Mouse (Mus musculus) liver, postnatal 0 days (tissue): Measurements from ENCODE around the gene Uox. TPM values are rescaled to one million over a fixed set of nuclear protein-coding genes. Genes with fewer than 3 reads are reported as not detected.

ENCODE experiments used
- ATAC-seq: fragments of 200-750 bp; cut with Nextera tagmentation; 2 replicates; pipeline ENCODE4 v1.8.0; 2017; ENCODE audit warnings: mild to moderate bottlenecking, moderate library complexity
- DNase-seq: peaks from one replicate; pipeline ENCODE4 v3.0.0-alpha.2; 2016
- H3K27ac ChIP-seq: fragments of 300-500 bp; sonication (generic); 2 replicates; pipeline ENCODE4 v1.5.1; 2014; ENCODE audit warnings: antibody characterized with exemption, moderate library complexity, mild to moderate bottlenecking, low read depth
- H3K27me3 ChIP-seq: fragments of 300-500 bp; sonication (generic); 2 replicates; pipeline ENCODE4 v1.6.1; 2014; ENCODE audit warnings: low read length, control low read depth, mixed read lengths; ENCODE audit not compliant: insufficient read depth
- H3K36me3 ChIP-seq: fragments of 300-500 bp; sonication (generic); replicated peaks from 2 replicates; pipeline ENCODE4 v1.6.1; 2014; ENCODE audit warnings: mild to moderate bottlenecking, control low read depth, low read length, moderate library complexity, mixed read lengths; ENCODE audit not compliant: insufficient read depth
- H3K4me1 ChIP-seq: fragments of 300-500 bp; sonication (generic); 2 replicates; pipeline ENCODE4 v1.6.1; 2014; ENCODE audit warnings: antibody characterized with exemption, mild to moderate bottlenecking, control low read depth; ENCODE audit not compliant: insufficient read depth
- H3K4me2 ChIP-seq: fragments of 300-500 bp; sonication (generic); 2 replicates; pipeline ENCODE4 v1.6.1; 2014; ENCODE audit warnings: low read depth, mild to moderate bottlenecking, low read length, moderate library complexity, mixed read lengths
- H3K4me3 ChIP-seq: fragments of 300-500 bp; sonication (generic); 2 replicates; pipeline ENCODE4 v1.5.1; 2014; ENCODE audit warnings: low read depth, low read length
- H3K9ac ChIP-seq: fragments of 300-500 bp; sonication (generic); replicated peaks from 2 replicates; pipeline ENCODE4 v1.6.1; 2014; ENCODE audit warnings: mild to moderate bottlenecking, moderate library complexity
- H3K9me3 ChIP-seq: fragments of 300-500 bp; sonication (generic); 2 replicates; pipeline ENCODE4 v1.6.1; 2016; ENCODE audit warnings: mild to moderate bottlenecking, control low read depth, low read length, mixed read lengths
- CTCF ChIP-seq: sonication (generic); IDR thresholded peaks from 2 replicates; pipeline ENCODE4 v1.5.1; 2016; ENCODE audit warnings: antibody characterized with exemption, low read depth
- EP300 ChIP-seq: IDR thresholded peaks from 2 replicates; pipeline ENCODE4 v1.6.1; 2016; ENCODE audit warnings: antibody characterized with exemption, low read depth, mild to moderate bottlenecking
- WGBS: fragments of 180-500 bp; shearing (Covaris S2); extraction: QIAGEN DNeasy Blood & Tissue Kit; methylation state at CpG from one replicate; pipeline ENCODE4 v1.1.7; 2014; ENCODE audit not compliant: insufficient replicate concordance; 5-methylcytosine and 5-hydroxymethylcytosine counted together
- polyA plus RNA-seq: library from polyadenylated mRNA; unstranded; fragments of >200 nt; fragmentation: Nextera tagmentation; extraction: Ambion mirVana; gene quantifications from 2 replicates; pipeline ENCODE4 v1.2.1, GENCODE M21; 2015

Gene Uox
- polyA plus RNA-seq, 1 experiment from 2014 or later: 245 TPM

DNA sequence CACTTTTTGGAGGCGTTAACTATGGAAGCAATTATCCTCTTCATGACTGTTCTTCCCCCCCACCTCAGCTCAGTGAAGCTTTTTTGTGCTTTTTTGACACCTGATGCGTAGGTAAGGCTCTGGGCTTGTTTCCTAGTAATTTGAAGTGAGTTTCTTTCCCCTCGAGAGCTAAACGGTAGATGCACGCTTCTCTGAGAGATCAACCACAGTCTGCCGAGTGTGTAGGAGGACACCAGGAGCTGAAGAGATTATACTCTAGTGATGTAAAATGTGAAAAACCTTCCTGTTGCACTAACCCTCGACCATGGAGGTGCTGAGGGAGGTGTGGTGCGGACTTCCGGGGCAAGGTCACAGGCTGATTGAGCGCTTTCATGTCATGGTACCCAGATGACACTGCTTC, 49.9 kb downstream of the Uox start:
- H3K4me2 ChIP-seq: no peak overlapping the region
- H3K9ac ChIP-seq: no peak overlapping the region
- H3K4me3 ChIP-seq: no peak overlapping the region
- H3K27me3 ChIP-seq: no peaks in the 10 kb centered on the region
- no peak overlapping the region for H3K27ac ChIP-seq
- 0 out of 2 replicates have a peak, but pooled peaks cover 7% of the 10 kb centered on the region for H3K36me3 ChIP-seq
- ATAC-seq: no peak
- 77% methylated on average over 10 of the region's 10 CpGs for WGBS
- H3K9me3 ChIP-seq: no peaks in the 10 kb centered on the region
- no peak for DNase-seq
- TF ChIP-seq CTCF (no peak), EP300 (no peak)
- no peaks in the 10 kb centered on the region for H3K4me1 ChIP-seq

DNA sequence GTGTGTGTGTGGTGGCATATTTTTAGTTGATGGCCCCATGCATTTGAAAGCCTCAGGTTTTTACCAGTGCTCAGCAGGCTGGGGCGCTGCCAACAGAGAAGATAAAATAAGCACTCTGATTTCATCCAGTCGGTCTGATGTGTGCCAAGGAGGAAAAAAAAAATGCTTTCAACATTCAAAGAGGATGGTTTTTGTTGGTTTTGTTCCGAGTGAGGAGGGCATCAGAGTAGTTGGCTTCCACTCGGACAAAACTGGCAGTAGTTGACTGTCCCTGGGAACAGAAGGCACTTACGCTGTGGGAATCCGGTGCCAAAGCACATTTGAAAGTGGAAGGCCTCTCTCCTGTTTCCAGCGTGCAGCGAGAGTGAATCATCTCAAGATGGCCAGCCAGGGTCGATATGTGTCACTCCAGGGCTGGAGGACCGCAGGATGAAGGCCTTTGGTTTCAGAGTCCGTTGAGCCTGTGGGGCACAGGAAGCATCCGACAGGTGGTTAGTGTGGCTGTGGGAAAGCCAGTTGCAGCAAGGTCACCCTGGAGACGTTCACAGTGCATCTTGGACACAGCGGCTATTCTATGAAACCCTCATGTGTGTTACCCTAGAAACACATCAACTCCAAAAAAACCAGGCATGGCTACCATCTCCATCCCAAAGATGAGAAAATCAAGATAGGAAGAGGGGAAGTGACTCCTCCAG, 50.5 kb downstream of the Uox start:
- ATAC-seq: no peak
- Histone ChIP-seq H3K36me3 (peaks cover 9% of the 10 kb centered on the region; the same call in 1 of the 2 replicates), H3K4me2 (no peak overlapping the region), H3K9me3 (no peaks in the 10 kb centered on the region), H3K4me3 (no peak overlapping the region), H3K27ac (no peak overlapping the region), H3K9ac (no peak overlapping the region), H3K27me3 (no peaks in the 10 kb centered on the region), H3K4me1 (no peaks in the 10 kb centered on the region)
- 76% methylated on average over 14 of the region's 14 CpGs for WGBS
- TF ChIP-seq CTCF (no peak), EP300 (no peak)
- no peak for DNase-seq

DNA sequence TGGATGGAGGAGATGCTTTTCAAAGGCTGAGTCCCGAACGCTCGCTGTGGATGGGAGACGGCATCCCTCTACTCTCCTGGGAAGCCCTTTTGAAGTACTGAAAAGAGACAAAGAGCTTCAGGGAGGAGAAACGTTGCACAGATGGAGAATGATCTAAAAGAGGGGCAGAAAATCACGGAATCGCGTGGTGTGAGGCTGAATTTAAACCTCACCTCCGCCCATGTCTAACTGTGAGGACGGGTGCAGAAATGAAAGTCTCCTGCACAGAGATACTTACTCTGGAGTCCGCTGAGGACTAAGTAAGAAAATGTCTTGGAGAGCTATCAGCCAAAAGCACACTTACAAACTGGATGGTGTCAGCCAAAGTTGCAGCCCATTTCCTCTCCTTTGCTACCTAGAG, 51.7 kb downstream of the Uox start:
- H3K4me2 ChIP-seq: no peak overlapping the region
- H3K36me3 ChIP-seq: peaks cover 11% of the 10 kb centered on the region; the same call in 1 of the 2 replicates
- ATAC-seq (no peak), DNase-seq (no peak)
- no peaks in the 10 kb centered on the region for H3K27me3 ChIP-seq
- no peaks in the 10 kb centered on the region for H3K9me3 ChIP-seq
- H3K4me3 ChIP-seq: no peak overlapping the region
- no peaks in the 10 kb centered on the region for H3K4me1 ChIP-seq
- no peak overlapping the region for H3K9ac ChIP-seq
- TF ChIP-seq CTCF (no peak), EP300 (no peak)
- 84% methylated on average over 11 of the region's 11 CpGs for WGBS
- no peak overlapping the region for H3K27ac ChIP-seq

DNA sequence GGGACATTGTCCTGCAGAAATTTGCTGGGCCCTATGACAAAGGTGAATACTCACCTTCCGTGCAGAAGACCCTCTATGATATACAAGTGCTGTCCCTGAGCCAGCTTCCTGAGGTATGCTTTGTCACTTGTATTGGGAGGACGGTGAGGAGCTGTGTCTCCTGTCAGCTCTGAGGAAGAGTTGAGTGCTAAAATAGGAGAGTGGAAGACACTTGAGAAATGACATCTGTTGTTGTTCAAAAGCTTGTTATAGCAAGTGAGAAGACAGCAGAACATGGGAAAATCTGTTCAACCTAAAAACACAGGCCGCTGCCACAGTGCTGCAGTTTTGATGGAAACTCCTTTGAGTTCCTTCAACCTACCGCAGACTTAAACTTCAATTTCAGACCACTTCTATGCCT, 55.5 kb downstream of the Uox start:
- H3K9ac ChIP-seq: no peak overlapping the region
- H3K9me3 ChIP-seq: no peaks in the 10 kb centered on the region
- no peaks in the 10 kb centered on the region for H3K4me1 ChIP-seq
- ATAC-seq (no peak), DNase-seq (no peak)
- H3K36me3 ChIP-seq: peaks cover 32% of the 10 kb centered on the region
- 88% methylated on average over 4 of the region's 4 CpGs for WGBS
- TF ChIP-seq EP300: no peak
- no peaks in the 10 kb centered on the region for H3K27me3 ChIP-seq
- no peak overlapping the region for H3K4me2 ChIP-seq
- H3K4me3 ChIP-seq: no peak overlapping the region
- H3K27ac ChIP-seq: no peak overlapping the region

DNA sequence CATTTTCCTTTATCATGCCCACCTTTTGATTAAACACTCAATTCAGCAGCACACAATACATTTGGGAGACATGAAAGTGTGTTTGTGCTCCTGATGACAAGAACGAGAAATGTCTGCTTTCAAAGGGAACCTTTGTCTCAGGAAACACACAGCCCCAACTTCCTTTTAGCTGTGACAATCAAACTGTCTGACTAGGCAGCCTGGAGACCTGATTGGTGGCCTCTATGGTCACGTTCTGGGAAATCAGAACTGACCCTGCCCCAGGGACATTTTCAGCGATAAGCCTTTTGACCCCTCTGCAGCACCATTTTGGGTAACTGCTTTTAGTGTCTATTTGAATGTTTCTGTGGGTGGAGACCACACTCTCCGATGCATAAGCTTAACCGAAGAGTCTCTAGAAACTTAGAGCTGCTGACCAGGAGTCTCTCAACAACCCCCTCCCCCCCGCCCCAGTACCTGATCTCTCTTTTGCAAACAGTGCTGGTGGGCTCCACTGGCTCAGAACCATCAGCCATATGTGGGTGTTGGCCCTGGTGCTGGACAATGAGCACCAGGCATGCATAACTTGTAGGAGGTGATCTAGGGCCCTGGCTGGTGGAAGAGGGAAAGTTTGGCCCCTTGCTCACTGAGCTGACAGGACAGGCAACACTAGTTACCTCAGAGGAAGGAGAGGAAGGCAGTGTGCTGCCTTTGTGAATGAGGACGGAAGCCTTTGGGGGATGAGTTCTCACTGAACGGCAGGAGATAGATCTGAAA, 58.2 kb downstream of the Uox start:
- no peak overlapping the region for H3K4me3 ChIP-seq
- no peak for DNase-seq
- ATAC-seq: no peak
- H3K4me1 ChIP-seq: no peaks in the 10 kb centered on the region
- no peaks in the 10 kb centered on the region for H3K9me3 ChIP-seq
- 58% methylated on average over 8 of the region's 8 CpGs for WGBS
- no peaks in the 10 kb centered on the region for H3K27me3 ChIP-seq
- no peak for TF ChIP-seq CTCF
- TF ChIP-seq EP300: no peak
- H3K36me3 ChIP-seq: peaks cover 26% of the 10 kb centered on the region
- no peak overlapping the region for H3K4me2 ChIP-seq
- H3K9ac ChIP-seq: no peak overlapping the region
- no peak overlapping the region for H3K27ac ChIP-seq

DNA sequence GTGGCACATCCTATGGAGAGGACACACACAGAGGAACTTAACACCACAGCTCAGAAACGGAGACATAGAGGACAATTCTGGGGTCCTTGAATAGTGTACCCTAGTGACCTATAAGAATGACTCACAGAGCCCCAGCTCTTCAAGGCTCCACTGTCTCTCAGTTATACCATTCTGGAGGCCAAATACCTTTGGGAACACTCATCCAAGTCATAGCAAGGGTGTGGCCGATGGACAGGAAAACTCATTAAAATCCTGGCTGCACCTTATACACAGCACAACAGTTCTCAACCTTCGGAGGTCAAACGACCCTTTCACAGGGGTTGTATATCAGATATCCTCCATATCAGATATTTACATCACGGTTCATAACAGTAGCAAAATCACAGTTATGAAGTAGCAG, 62.3 kb downstream of the Uox start:
- no peak overlapping the region for H3K4me2 ChIP-seq
- no peak overlapping the region for H3K27ac ChIP-seq
- H3K4me1 ChIP-seq: no peaks in the 10 kb centered on the region
- H3K4me3 ChIP-seq: no peak overlapping the region
- no peak for TF ChIP-seq EP300
- no peak for TF ChIP-seq CTCF
- peaks cover 16% of the 10 kb centered on the region for H3K36me3 ChIP-seq
- H3K9me3 ChIP-seq: no peaks in the 10 kb centered on the region
- H3K9ac ChIP-seq: no peak overlapping the region
- no peak for DNase-seq
- WGBS: 70% methylated on average over 5 of the region's 5 CpGs
- H3K27me3 ChIP-seq: no peaks in the 10 kb centered on the region
- ATAC-seq: no peak
